Comparison of ENCODE assay signal across 27 mouse cellular contexts in the genomic region with DNA sequence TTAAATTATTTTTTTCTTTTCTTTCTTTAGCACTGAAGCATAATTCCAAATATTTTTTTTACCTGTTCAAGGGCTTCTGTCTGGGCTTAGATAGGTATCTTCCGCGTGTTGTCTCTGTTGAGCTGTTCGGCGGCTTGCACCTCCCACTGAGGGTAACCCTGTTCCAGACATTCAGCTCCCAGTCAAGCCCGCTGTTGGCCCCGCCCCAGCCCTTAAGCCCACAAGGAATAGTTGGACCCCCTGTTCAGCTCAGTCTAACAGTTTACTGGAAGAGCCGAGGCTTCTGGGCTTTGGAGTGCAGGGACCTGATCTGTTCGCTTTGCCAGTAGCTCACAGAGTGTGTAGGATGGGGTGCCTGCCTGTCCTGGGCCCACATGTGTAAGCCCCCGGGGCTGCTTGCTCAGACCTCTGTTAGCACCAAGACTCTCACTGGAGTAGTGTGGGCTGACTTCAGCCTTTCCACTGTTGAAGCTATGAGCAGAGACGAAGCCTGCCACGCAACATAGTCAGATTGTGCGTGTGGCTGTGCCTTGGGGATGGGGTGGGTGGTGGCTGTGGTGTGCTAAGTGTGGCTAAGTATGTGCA. TPM values are rescaled to one million over a fixed set of nuclear protein-coding genes. Genes with fewer than 3 reads are reported as not detected.
DNase-seq lines count a peak whose midpoint lies in the region; ATAC-seq and TF ChIP-seq lines count a peak whose summit lies in the region.
"Had no signal": no experiment of that assay in that cellular context is flagged by ENCODE, and none has a peak within 500 bp of the region (broad histone marks: within the 10 kb centered on the region; RNA-seq: fewer than 3 reads in every experiment).

No protein-coding gene starts in this region.

- no peak for TF ChIP-seq EP300 in CH12.LX (IDR thresholded peaks at IDR 0.05; ENCODE audit: low read length)

- H3K4me3 ChIP-seq in heart, embryonic 11.5 days (ENCODE audit: low read depth, low read length), result no peak overlapping the region
- H3K4me3 ChIP-seq in CH12.LX (replicated peaks in 1 of 3; ENCODE audit: low read depth in 2 of 3, low read length in 2 of 3, poor library complexity in 1 of 3), result peak overlapping the region; percentile 58 to 92 (median 58)
- no peak overlapping the region for H3K4me3 ChIP-seq in kidney, embryonic 14.5 days (ENCODE audit: low read length)
- H3K4me3 ChIP-seq: embryonic facial prominence, embryonic 12.5 days; heart, embryonic 15.5 days; hindbrain, embryonic 12.5 days had no signal

- no peaks in the 10 kb centered on the region for H3K27me3 ChIP-seq in heart, embryonic 11.5 days (ENCODE audit: control insufficient read depth, insufficient read depth, low read length)
- peaks cover 15% of the 10 kb centered on the region for H3K27me3 ChIP-seq in CH12.LX (replicated peaks)
- no peaks in the 10 kb centered on the region for H3K27me3 ChIP-seq in kidney, embryonic 14.5 days (ENCODE audit: control insufficient read depth, insufficient read depth, low read length)
- H3K27me3 ChIP-seq: embryonic facial prominence, embryonic 12.5 days; heart, embryonic 15.5 days; hindbrain, embryonic 12.5 days had no signal

- peaks cover 3% of the 10 kb centered on the region; the same call in 1 of the 2 replicates for H3K79me2 ChIP-seq in CH12.LX (replicated peaks; ENCODE audit: control insufficient read depth, extremely low read depth, insufficient read depth, poor library complexity, severe bottlenecking)

- H3K36me3 ChIP-seq in heart, embryonic 11.5 days (ENCODE audit: control insufficient read depth, insufficient read depth, low read length), result no peaks in the 10 kb centered on the region
- peaks cover 4 to 30% of the 10 kb centered on the region in 2 experiments for H3K36me3 ChIP-seq in CH12.LX (replicated peaks in 1 of 2; ENCODE audit: control insufficient read depth in 1 of 2, insufficient read depth in 1 of 2, low read length in 1 of 2)
- H3K36me3 ChIP-seq in kidney, embryonic 14.5 days (ENCODE audit: control insufficient read depth, insufficient read depth, low read length), result no peaks in the 10 kb centered on the region
- H3K36me3 ChIP-seq: embryonic facial prominence, embryonic 12.5 days; G1E; heart, embryonic 15.5 days; hindbrain, embryonic 12.5 days had no signal

- no peak for TF ChIP-seq POLR2A in CH12.LX (IDR thresholded peaks at IDR 0.05; ENCODE audit: low read depth, low read length)

- 0 out of 2 replicates have a peak, but pooled peaks have one; percentile 22 for ATAC-seq in heart, embryonic 11.5 days (replicated peaks; ENCODE audit: insufficient number of reproducible peaks, low FRiP score, low TSS enrichment)
- ATAC-seq in inflammation-experienced regulatory T-cells, adult 6 months, result no peak
- ATAC-seq in kidney, embryonic 14.5 days (ENCODE audit: low FRiP score, low TSS enrichment), result no peak
- ATAC-seq: forebrain, embryonic 16.5 days; hindbrain, embryonic 16.5 days had no signal

- dilution Hi-C loops in CH12.LX (cut with MboI; ENCODE audit: extremely low pct_ligation_motif_present, extremely low pct_unique_long_range_greater_than_20kb, low sequenced_read_pairs), result no loop called here

- no peak for TF ChIP-seq CTCF in CH12.LX (conservative IDR thresholded peaks at IDR 0.05 in 1 of 2, IDR thresholded peaks at IDR 0.05 in 1 of 2; ENCODE audit: low read depth in 2 of 2, low read length in 2 of 2)

- no peak for TF ChIP-seq RAD21 in CH12.LX (IDR thresholded peaks at IDR 0.05; ENCODE audit: low read depth, low read length)

- no peaks in the 10 kb centered on the region for H3K9me3 ChIP-seq in heart, embryonic 11.5 days (replicated peaks; ENCODE audit: control insufficient read depth, low read length)
- H3K9me3 ChIP-seq in CH12.LX (replicated peaks; ENCODE audit: low read length), result no peaks in the 10 kb centered on the region
- H3K9me3 ChIP-seq in kidney, embryonic 14.5 days (ENCODE audit: control insufficient read depth, low read length), result no peaks in the 10 kb centered on the region
- H3K9me3 ChIP-seq: embryonic facial prominence, embryonic 12.5 days; G1E; heart, embryonic 15.5 days; hindbrain, embryonic 12.5 days had no signal

- no peak overlapping the region for H3K4me2 ChIP-seq in heart, embryonic 11.5 days
- peak overlapping the region; percentile 75 for H3K4me2 ChIP-seq in CH12.LX (ENCODE audit: insufficient read depth, low read depth, poor library complexity, severe bottlenecking)
- H3K4me2 ChIP-seq in kidney, embryonic 14.5 days (replicated peaks; ENCODE audit: low read depth, low read length), result no peak overlapping the region
- H3K4me2 ChIP-seq: embryonic facial prominence, embryonic 12.5 days; heart, embryonic 15.5 days; hindbrain, embryonic 12.5 days had no signal

- in situ Hi-C loops in CH12.LX (cut with MboI; ENCODE audit: low pct_ligation_motif_present, low pct_unique_long_range_greater_than_20kb, low sequenced_read_pairs), result no loop called here

- WGBS in heart, embryonic 11.5 days (ENCODE audit: insufficient replicate concordance), result 71% methylated on average over 12 of the region's 12 CpGs
- 89% methylated on average over 12 of the region's 12 CpGs for WGBS in kidney, embryonic 14.5 days

- intact Hi-C loops in heart, postnatal 25 days (cut with DNase I), result no loop called here

- no peak overlapping the region for H3K27ac ChIP-seq in heart, embryonic 11.5 days (ENCODE audit: low read depth, low read length)
- 0 out of 2 replicates have a peak overlapping the region, but pooled peaks have one; percentile 5 for H3K27ac ChIP-seq in CH12.LX (ENCODE audit: insufficient read depth, low read depth)
- H3K27ac ChIP-seq in kidney, embryonic 14.5 days (ENCODE audit: low read depth, low read length), result no peak overlapping the region
- H3K27ac ChIP-seq: embryonic facial prominence, embryonic 12.5 days; heart, embryonic 15.5 days; hindbrain, embryonic 12.5 days had no signal

- H3K9ac ChIP-seq in heart, embryonic 11.5 days (ENCODE audit: low read depth, low read length), result no peak overlapping the region
- H3K9ac ChIP-seq in CH12.LX (ENCODE audit: insufficient read depth, low read depth), result peak overlapping the region; percentile 42; the same call in 1 of the 2 replicates
- no peak overlapping the region for H3K9ac ChIP-seq in kidney, embryonic 14.5 days (ENCODE audit: low read depth, low read length)
- H3K9ac ChIP-seq: embryonic facial prominence, embryonic 12.5 days; heart, embryonic 15.5 days; hindbrain, embryonic 12.5 days had no signal

- no peak for DNase-seq in heart, postnatal 25 days (ENCODE audit: low spot score)
- peak; percentile 34 for DNase-seq in CH12.LX (ENCODE audit: extremely low read depth)
- DNase-seq in ES-CJ7 (ENCODE audit: low read depth, low spot score), result peak; percentile 56
- DNase-seq in WW6 (ENCODE audit: low read depth, low spot score), result peak; percentile 39
- DNase-seq in c-Kit-positive CD71-positive TER-119-positive erythroid progenitor cells, embryonic 14.5 days (ENCODE audit: low spot score), result no peak
- DNase-seq: adrenal gland, adult 8-10 months; adrenal gland, postnatal 36 days; cerebellum, adult 11 months; cerebellum, adult 9-10 months; gastrocnemius, postnatal 14 days; heart, postnatal 4 days; kidney, adult 11 months; kidney, adult 9 months had no signal

- no peaks in the 10 kb centered on the region for H3K4me1 ChIP-seq in heart, embryonic 11.5 days (ENCODE audit: control insufficient read depth, insufficient read depth, low read length)
- peaks cover 2 to 23% of the 10 kb centered on the region in 2 experiments; a peak in 3 of 4 replicates for H3K4me1 ChIP-seq in CH12.LX (ENCODE audit: control insufficient read depth in 1 of 2, insufficient read depth in 2 of 2)
- H3K4me1 ChIP-seq in kidney, embryonic 14.5 days (ENCODE audit: control insufficient read depth, insufficient read depth, low read length), result no peaks in the 10 kb centered on the region
- H3K4me1 ChIP-seq: embryonic facial prominence, embryonic 12.5 days; heart, embryonic 15.5 days; hindbrain, embryonic 12.5 days had no signal

TF ChIP-seq in CH12.LX, 34 proteins besides CTCF, POLR2A, EP300 and RAD21 (continues in another document):
- TF ChIP-seq UBTF (IDR thresholded peaks at IDR 0.05; ENCODE audit: low read depth, low read length) (no peak), NRF1 (IDR thresholded peaks at IDR 0.05; ENCODE audit: low read depth, low read length) (no peak), CHD2 (IDR thresholded peaks at IDR 0.05; ENCODE audit: low read length) (no peak), SMC3 (IDR thresholded peaks at IDR 0.05; ENCODE audit: low read depth, low read length) (no peak), JUN (IDR thresholded peaks at IDR 0.05; ENCODE audit: insufficient read depth, low read depth, low read length) (no peak), ZMIZ1 (IDR thresholded peaks at IDR 0.05; ENCODE audit: low read depth, low read length) (no peak), TCF12 (IDR thresholded peaks at IDR 0.05; ENCODE audit: low read depth, low read length) (no peak), MAX (IDR thresholded peaks at IDR 0.05; ENCODE audit: low read length) (no peak), KAT2A (IDR thresholded peaks at IDR 0.05; ENCODE audit: insufficient replicate concordance, low read length) (no peak)

RNA-seq across cellular contexts. Expression of a gene that starts 0.8 kb away (rescaled TPM):
- not detected in 2 replicates for polyA plus RNA-seq in heart, embryonic 11.5 days (2014; fragmentation: Nextera tagmentation; extraction: Ambion mirVana)
- total RNA-seq in heart, postnatal 25 days (2021), result not detected
- 5.9 and 6.5 TPM in 2 replicates for total RNA-seq in CH12.LX (2012; rRNA removed)
- 2.1 and 2.9 TPM in 2 replicates for total RNA-seq in CH12.LX (2014; rRNA removed)
- 2.0 and 2.6 TPM in 2 replicates for polyA plus RNA-seq in CH12.LX (2012; ENCODE audit: insufficient read length, low read depth)
- not detected for polyA plus RNA-seq in inflammation-experienced regulatory T-cells, adult 6 months (2017; shearing (Covaris generic))
- polyA plus RNA-seq in kidney, embryonic 14.5 days (2014; fragmentation: Nextera tagmentation; extraction: Ambion mirVana), result not detected in 2 replicates
- total RNA-seq: adrenal gland, adult 8-10 months; adrenal gland, postnatal 36 days; G1E; gastrocnemius, adult 18-20 months; gastrocnemius, postnatal 14 days; granulocyte monocyte progenitor cell, adult 5-6 weeks; heart, postnatal 4 days had no signal
- polyA plus RNA-seq: cortical plate, adult 2 months; embryonic facial prominence, embryonic 12.5 days; forebrain, embryonic 11.5 days; forebrain, embryonic 16.5 days; G1E; heart, embryonic 15.5 days; hindbrain, embryonic 12.5 days; hindbrain, embryonic 16.5 days; intestine, embryonic 14.5 days had no signal

RNA-seq across cellular contexts. Expression of a gene that starts 42.0 kb away (rescaled TPM):
- polyA plus RNA-seq in heart, embryonic 11.5 days (2014; fragmentation: Nextera tagmentation; extraction: Ambion mirVana), result 83.6 and 87.1 TPM in 2 replicates
- 10 to 100 TPM; 40.4 to 43.4 TPM for total RNA-seq in heart, postnatal 25 days (2021)
- 70.5 and 72.2 TPM in 2 replicates for total RNA-seq in CH12.LX (2012; rRNA removed)
- 93.4 and 105 TPM in 2 replicates for total RNA-seq in CH12.LX (2014; rRNA removed)
- polyA plus RNA-seq in CH12.LX (2012; ENCODE audit: insufficient read length, low read depth), result 64.1 and 70.8 TPM in 2 replicates
- polyA plus RNA-seq in inflammation-experienced regulatory T-cells, adult 6 months (2017; shearing (Covaris generic)), result 100 to 1,000 TPM; 168 to 272 (median 187) TPM
- polyA plus RNA-seq in kidney, embryonic 14.5 days (2014; fragmentation: Nextera tagmentation; extraction: Ambion mirVana), result 102 and 127 TPM in 2 replicates

RNA-seq across cellular contexts. Expression of a gene that starts 43.4 kb away (rescaled TPM):
- polyA plus RNA-seq in heart, embryonic 11.5 days (2014; fragmentation: Nextera tagmentation; extraction: Ambion mirVana), result 0.36 TPM in 1 of 2 replicates, not detected in the other
- under 1 TPM in 1 of 2 experiments, not detected in 1; 0.42 TPM for total RNA-seq in heart, postnatal 25 days (2021)
- total RNA-seq in CH12.LX (2012; rRNA removed) (0.25 and 0.34 TPM in 2 replicates), CH12.LX (2014; rRNA removed) (0.36 TPM in 1 of 2 replicates, not detected in the other)
- 0.31 and 0.38 TPM in 2 replicates for polyA plus RNA-seq in CH12.LX (2012; ENCODE audit: insufficient read length, low read depth)
- polyA plus RNA-seq in inflammation-experienced regulatory T-cells, adult 6 months (2017; shearing (Covaris generic)), result not detected
- polyA plus RNA-seq in kidney, embryonic 14.5 days (2014; fragmentation: Nextera tagmentation; extraction: Ambion mirVana), result 0.69 and 0.99 TPM in 2 replicates
- total RNA-seq: adrenal gland, postnatal 36 days; G1E; gastrocnemius, adult 18-20 months; gastrocnemius, postnatal 14 days; heart, postnatal 4 days had no signal
- polyA plus RNA-seq: cortical plate, adult 2 months; forebrain, embryonic 16.5 days; G1E had no signal

Comparison
In these comparisons a context has a peak if more than half of its experiments do, and no peak if none do; other contexts are left out.
1. H3K4me3 ChIP-seq: peak in CH12.LX (3 of 3); none in heart, embryonic 11.5 days (single experiment) and kidney, embryonic 14.5 days (single experiment).
2. DNase-seq: peak in CH12.LX (single experiment), ES-CJ7 (single experiment) and WW6 (single experiment); none in heart, postnatal 25 days (single experiment) and c-Kit-positive CD71-positive TER-119-positive erythroid progenitor cells, embryonic 14.5 days (single experiment).